Mouse (Mus musculus): ENCODE data around the gene Zswim4. TPM values are rescaled to one million over a fixed set of nuclear protein-coding genes. Genes with fewer than 3 reads are reported as not detected.
"Not testable (repeated sequence)": the region's sequence is repeated elsewhere in the genome, so short reads cannot be mapped to it uniquely, and the experiment has no call there.

Gene Zswim4
- 10 to 100 TPM; 14.2 to 14.3 TPM for total RNA-seq (2021)

- DNase-seq (ENCODE audit: extremely low spot score in 1 of 2, low spot score in 2 of 2), result peak; percentile 97 to 99
- intact Hi-C loops (cut with DNase I), result no loop called here
Measured at GRCm38 (mm10) chr8:84236998-84237473, at the start of gene Zswim4. Zswim4 (minus strand) TSS chr8:84237055.

GRCm38 (mm10) chr8:84285665-84286064, 48.8 kb upstream of the Zswim4 start:
- peak in 1 of 2 experiments; percentile 54 for DNase-seq (ENCODE audit: extremely low spot score in 1 of 2, low spot score in 2 of 2)
- intact Hi-C loops (cut with DNase I), result not testable (repeated sequence)

GRCm38 (mm10) chr8:84284608-84285063, 47.8 kb upstream of the Zswim4 start:
- peak; percentile 27 to 50 for DNase-seq (ENCODE audit: extremely low spot score in 1 of 2, low spot score in 2 of 2)
- intact Hi-C loops (cut with DNase I), result no loop called here

- no peak for DNase-seq (ENCODE audit: extremely low spot score in 1 of 2, low spot score in 2 of 2)
- intact Hi-C loops (cut with DNase I), result no loop called here
Measured at GRCm38 (mm10) chr8:84280777-84281176, 43.9 kb upstream of the Zswim4 start.

GRCm38 (mm10) chr8:84276447-84276846, 39.6 kb upstream of the Zswim4 start:
- peak in 1 of 2 experiments; percentile 3 for DNase-seq (ENCODE audit: extremely low spot score in 1 of 2, low spot score in 2 of 2)
- intact Hi-C loops (cut with DNase I), result no loop called here

GRCm38 (mm10) chr8:84273968-84274367, 37.1 kb upstream of the Zswim4 start:
- intact Hi-C loops (cut with DNase I), result no loop called here
- DNase-seq (ENCODE audit: extremely low spot score in 1 of 2, low spot score in 2 of 2), result peak in 1 of 2 experiments; percentile 6

GRCm38 (mm10) chr8:84272302-84272701, 35.4 kb upstream of the Zswim4 start:
- no peak for DNase-seq (ENCODE audit: extremely low spot score in 1 of 2, low spot score in 2 of 2)
- intact Hi-C loops (cut with DNase I), result no loop called here

GRCm38 (mm10) chr8:84269950-84270773, 33.3 kb upstream of the Zswim4 start, which contains the start of gene Ccdc130:
Ccdc130 (minus strand) TSS chr8:84270380.
- DNase-seq (ENCODE audit: extremely low spot score in 1 of 2, low spot score in 2 of 2), result peak; percentile 100
- intact Hi-C loops (cut with DNase I), result no loop called here

- intact Hi-C loops (cut with DNase I), result no loop called here
- no peak for DNase-seq (ENCODE audit: extremely low spot score in 1 of 2, low spot score in 2 of 2)
Measured at GRCm38 (mm10) chr8:84261098-84261497, 24.2 kb upstream of the Zswim4 start.

- intact Hi-C loops (cut with DNase I), result no loop called here
- DNase-seq (ENCODE audit: extremely low spot score in 1 of 2, low spot score in 2 of 2), result peak; percentile 71 to 90
Measured at GRCm38 (mm10) chr8:84256822-84257610, 20.2 kb upstream of the Zswim4 start, which contains the start of gene Mri1. Mri1 (minus strand) TSS chr8:84257326.

GRCm38 (mm10) chr8:84256458-84256821, 19.6 kb upstream of the Zswim4 start:
- DNase-seq (ENCODE audit: extremely low spot score in 1 of 2, low spot score in 2 of 2), result no peak
- intact Hi-C loops (cut with DNase I), result no loop called here

- intact Hi-C loops (cut with DNase I), result no loop called here
Measured at GRCm38 (mm10) chr8:84255858-84256257, 19.0 kb upstream of the Zswim4 start.

GRCm38 (mm10) chr8:84249257-84250170, 12.7 kb upstream of the Zswim4 start, which contains the start of gene D8Ertd738e:
D8Ertd738e (minus strand) TSS chr8:84249719.
- intact Hi-C loops (cut with DNase I), result no loop called here
- peak; percentile 84 to 91 for DNase-seq (ENCODE audit: extremely low spot score in 1 of 2, low spot score in 2 of 2)

More at GRCm38 (mm10) chr8:84255858-84256257, 19.0 kb upstream of the Zswim4 start:
- no peak for DNase-seq (ENCODE audit: extremely low spot score in 1 of 2, low spot score in 2 of 2)

- no peak for DNase-seq (ENCODE audit: extremely low spot score in 1 of 2, low spot score in 2 of 2)
- intact Hi-C loops (cut with DNase I), result no loop called here
Measured at GRCm38 (mm10) chr8:84241821-84242220, 5.0 kb upstream of the Zswim4 start.

GRCm38 (mm10) chr8:84241167-84241566, 4.3 kb upstream of the Zswim4 start:
- intact Hi-C loops (cut with DNase I), result no loop called here

GRCm38 (mm10) chr8:84237542-84238229, 831 bp upstream of the Zswim4 start:
- intact Hi-C loops (cut with DNase I), result no loop called here
- DNase-seq (ENCODE audit: extremely low spot score in 1 of 2, low spot score in 2 of 2), result no peak

More at GRCm38 (mm10) chr8:84241167-84241566, 4.3 kb upstream of the Zswim4 start:
- no peak for DNase-seq (ENCODE audit: extremely low spot score in 1 of 2, low spot score in 2 of 2)

GRCm38 (mm10) chr8:84236410-84236997, 351 bp downstream of the Zswim4 start:
- no peak for DNase-seq (ENCODE audit: extremely low spot score in 1 of 2, low spot score in 2 of 2)
- intact Hi-C loops (cut with DNase I), result no loop called here

Data from left cerebral cortex, postnatal 10 days (tissue).